Mouse (Mus musculus) small intestine, adult 2 months (tissue): ENCODE data around the gene Olfr328. TPM values are rescaled to one million over a fixed set of nuclear protein-coding genes. Genes with fewer than 3 reads are reported as not detected.
"Not testable (repeated sequence)": the region's sequence is repeated elsewhere in the genome, so short reads cannot be mapped to it uniquely, and the experiment has no call there.

Source experiments
- H3K27ac ChIP-seq: fragments of 200-500 bp; 2 replicates; pipeline ENCODE4 v1.5.1; 2012; ENCODE audit warnings: low read depth, low read length, control low read depth, inconsistent platforms; ENCODE audit not compliant: insufficient read depth
- H3K27me3 ChIP-seq: fragments of 200-500 bp; 2 replicates; pipeline ENCODE4 v1.6.1; 2012; ENCODE audit warnings: mild to moderate bottlenecking, moderate library complexity, low read length, inconsistent platforms; ENCODE audit not compliant: control insufficient read depth, insufficient read depth
- H3K36me3 ChIP-seq: fragments of 200-500 bp; 2 replicates; pipeline ENCODE4 v1.6.1; 2012; ENCODE audit warnings: mild to moderate bottlenecking, low read length, control low read depth, inconsistent platforms; ENCODE audit not compliant: control insufficient read depth, insufficient read depth
- H3K4me1 ChIP-seq: fragments of 200-500 bp; 2 replicates; pipeline ENCODE4 v1.6.1; 2012; ENCODE audit warnings: low read length, inconsistent platforms, mixed read lengths; ENCODE audit not compliant: control insufficient read depth, insufficient read depth, insufficient read length
- H3K4me3 ChIP-seq: fragments of 200-500 bp; 2 replicates; pipeline ENCODE4 v1.5.1; 2012; ENCODE audit warnings: low read depth, mild to moderate bottlenecking, control low read depth, inconsistent platforms, low read length, moderate library complexity
- CTCF ChIP-seq: fragments of 200-500 bp; IDR thresholded peaks from 2 replicates; pipeline ENCODE4 v1.5.1; 2012; ENCODE audit warnings: low read depth, mild to moderate bottlenecking, control low read depth, inconsistent platforms, low read length, moderate library complexity, mixed read lengths; ENCODE audit not compliant: insufficient replicate concordance, insufficient read length; ENCODE audit errors: extremely low read depth
- POLR2A ChIP-seq: fragments of 200-500 bp; IDR thresholded peaks from 2 replicates; pipeline ENCODE4 v1.6.1; 2012; ENCODE audit warnings: low read depth, mild to moderate bottlenecking, control low read depth, inconsistent platforms, low read length, moderate library complexity
- WGBS: fragments of 180-500 bp; shearing (Covaris S2); methylation state at CpG from one replicate; pipeline ENCODE4 v1.1.7; 2018; 5-methylcytosine and 5-hydroxymethylcytosine counted together
- polyA plus RNA-seq: library from polyadenylated mRNA; depleted of rRNA; stranded (reverse); fragments of >200 nt; gene quantifications from 2 replicates; pipeline ENCODE4 v1.2.3, GENCODE M21; 2012

The Olfr328 gene
- polyA plus RNA-seq, 1 experiment: not detected

GRCm38 (mm10) chr11:58588620-58589250 lies 33.3 kb upstream of the Olfr328 start:
- H3K4me3 ChIP-seq: no peak overlapping the region
- whole genome bisulfite sequencing: 71% methylated on average over 3 of the region's 3 CpGs
- H3K36me3 ChIP-seq: no peaks in the 10 kb centered on the region
- TF ChIP-seq POLR2A (no peak), CTCF (no peak)
- H3K27ac ChIP-seq: no peak overlapping the region
- peaks cover 2% of the 10 kb centered on the region; the same call in 1 of the 2 replicates for H3K4me1 ChIP-seq
- no peaks in the 10 kb centered on the region for H3K27me3 ChIP-seq

- Histone ChIP-seq H3K27ac (no peak overlapping the region), H3K4me1 (peaks cover 2% of the 10 kb centered on the region; the same call in 1 of the 2 replicates), H3K36me3 (no peaks in the 10 kb centered on the region), H3K27me3 (no peaks in the 10 kb centered on the region), H3K4me3 (no peak overlapping the region)
- 72% methylated on average over 7 of the region's 7 CpGs for WGBS
- peak; percentile 71; the same call in 1 of the 2 replicates for TF ChIP-seq CTCF
- no peak for TF ChIP-seq POLR2A
Measured at GRCm38 (mm10) chr11:58587898-58588348, 32.5 kb upstream of the Olfr328 start.

DNA sequence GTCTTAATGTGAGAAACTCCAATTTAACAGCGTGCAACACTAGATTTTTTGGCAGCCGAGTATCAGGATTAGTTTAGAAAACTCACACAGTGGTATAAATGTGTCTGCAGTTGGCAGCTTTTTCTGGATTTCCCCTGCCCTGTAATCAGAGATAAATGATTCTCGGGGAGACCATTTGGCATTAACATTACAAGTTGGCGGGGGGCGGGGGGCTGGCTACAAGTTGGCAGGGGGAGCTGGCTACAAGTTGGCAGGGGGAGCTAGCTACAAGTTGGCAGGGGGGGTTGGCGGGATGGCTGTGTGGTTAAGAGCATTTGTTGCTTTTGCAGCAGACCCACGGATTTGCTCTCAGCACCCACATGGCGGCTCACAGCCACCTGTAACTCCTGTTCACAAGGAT lies 23.2 kb upstream of the Olfr328 start:
- Histone ChIP-seq H3K4me3 (no peak overlapping the region), H3K27me3 (no peaks in the 10 kb centered on the region), H3K4me1 (peaks cover 3% of the 10 kb centered on the region; the same call in 1 of the 2 replicates), H3K27ac (no peak overlapping the region), H3K36me3 (no peaks in the 10 kb centered on the region)
- 81% methylated on average over 8 of the region's 8 CpGs for WGBS
- TF ChIP-seq POLR2A: no peak
- TF ChIP-seq CTCF: no peak

- no peak within 1 kb of the TSS for H3K27ac ChIP-seq
- H3K4me1 ChIP-seq: peaks cover 3% of the 10 kb centered on the region; the same call in 1 of the 2 replicates
- no peaks in the 10 kb centered on the region for H3K27me3 ChIP-seq
- no peak within 1 kb of the TSS for H3K4me3 ChIP-seq
- 35% methylated on average over 1 of the region's 1 CpGs for WGBS
- no peak for TF ChIP-seq POLR2A
- TF ChIP-seq CTCF: no peak
- H3K36me3 ChIP-seq: no peaks in the 10 kb centered on the region
Measured at GRCm38 (mm10) chr11:58577430-58577829, 22.0 kb upstream of the Olfr328 start, which contains the start of gene Olfr325. Gene Olfr325, plus strand, starts transcription at chr11:58577730.

DNA sequence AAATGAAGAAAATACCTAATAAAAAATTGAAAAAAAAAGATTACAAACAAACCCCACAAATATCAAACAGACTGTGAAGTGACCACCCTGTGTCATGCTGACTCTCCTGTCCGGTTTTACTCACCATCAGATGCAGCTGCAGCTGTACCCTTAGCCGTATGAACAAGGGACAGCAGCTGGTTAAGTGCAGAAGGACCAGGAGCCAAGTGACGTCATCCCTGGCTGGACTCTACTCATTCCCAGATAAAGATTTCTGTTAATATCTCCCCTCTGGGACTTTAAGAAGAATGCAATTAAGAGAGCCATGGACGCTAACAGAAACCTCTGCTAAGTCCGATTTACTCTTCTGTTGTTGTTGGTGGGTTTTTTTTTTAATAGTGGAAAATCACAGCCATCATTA lies 15.0 kb upstream of the Olfr328 start, which contains the start of gene Olfr224:
Gene Olfr224 (minus strand): TSS at position 149 of the 400 bp plus-strand sequence.
- 43% methylated on average over 5 of the region's 5 CpGs for WGBS
- TF ChIP-seq CTCF: no peak
- no peak for TF ChIP-seq POLR2A
- H3K4me1 ChIP-seq: no peaks in the 10 kb centered on the region

DNA sequence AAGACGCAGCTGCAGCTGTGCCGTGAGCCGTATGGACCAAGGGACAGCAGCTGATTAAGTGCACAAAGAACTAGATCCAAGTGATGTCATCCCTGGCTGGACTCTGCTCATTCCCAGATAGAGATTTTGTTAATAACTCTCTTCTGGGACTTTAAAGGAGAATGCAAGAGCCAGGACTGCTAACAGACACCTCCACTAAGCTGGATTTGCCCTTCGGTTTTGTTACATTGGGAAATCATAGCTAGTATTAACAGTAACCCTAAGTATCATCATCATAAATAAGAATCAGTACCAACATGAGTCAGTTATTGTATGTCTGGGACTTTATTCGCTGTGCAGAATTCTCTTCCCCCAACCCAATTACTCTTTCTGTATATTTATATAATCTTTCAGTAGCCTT lies 9.1 kb downstream of the Olfr328 start, which contains the start of gene Olfr329-ps:
Gene Olfr329-ps (minus strand): TSS at position 101 of the 400 bp plus-strand sequence.
- Histone ChIP-seq H3K27ac (no peak within 1 kb of the TSS), H3K4me3 (no peak within 1 kb of the TSS), H3K27me3 (no peaks in the 10 kb centered on the region; the same call in 1 of the 2 replicates), H3K4me1 (no peaks in the 10 kb centered on the region), H3K36me3 (no peaks in the 10 kb centered on the region)
- TF ChIP-seq CTCF: no peak
- 48% methylated on average over 5 of the region's 5 CpGs for WGBS

More for the DNA sequence above, 15.0 kb upstream of the Olfr328 start, which contains the start of gene Olfr224:
- Histone ChIP-seq H3K27me3 (no peaks in the 10 kb centered on the region), H3K4me3 (no peak within 1 kb of the TSS), H3K36me3 (no peaks in the 10 kb centered on the region), H3K27ac (no peak within 1 kb of the TSS)

DNA sequence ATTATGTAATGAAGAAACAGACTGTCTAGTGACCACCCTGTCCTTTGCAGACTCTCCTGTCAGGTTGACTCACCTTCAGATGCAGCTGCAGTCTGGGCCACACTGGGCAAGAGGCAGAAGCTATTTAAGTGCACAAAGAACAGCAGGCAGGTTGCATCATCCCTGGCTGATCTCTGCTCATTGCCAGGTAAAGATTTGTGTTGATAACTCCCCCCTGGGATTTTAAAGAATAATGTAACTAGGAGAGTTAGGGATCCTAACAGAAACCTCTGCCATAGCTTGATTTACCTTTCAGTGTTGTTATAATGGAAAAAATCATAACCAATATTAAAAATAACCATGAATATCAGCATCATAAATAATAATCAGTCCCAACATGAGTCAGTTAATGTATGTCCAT lies 20.7 kb downstream of the Olfr328 start, which contains the start of gene Olfr330:
Gene Olfr330 (minus strand): TSS at position 101 of the 400 bp plus-strand sequence.
- H3K27ac ChIP-seq, H3K27me3 ChIP-seq, H3K4me1 ChIP-seq, H3K36me3 ChIP-seq, H3K4me3 ChIP-seq: not testable (repeated sequence)

- not testable (repeated sequence) for H3K4me1 ChIP-seq, H3K36me3 ChIP-seq, H3K4me3 ChIP-seq, H3K27me3 ChIP-seq, H3K27ac ChIP-seq
- 93% methylated on average over 8 of the region's 9 CpGs for WGBS
Measured at GRCm38 (mm10) chr11:58519756-58520155, 35.7 kb downstream of the Olfr328 start.

DNA sequence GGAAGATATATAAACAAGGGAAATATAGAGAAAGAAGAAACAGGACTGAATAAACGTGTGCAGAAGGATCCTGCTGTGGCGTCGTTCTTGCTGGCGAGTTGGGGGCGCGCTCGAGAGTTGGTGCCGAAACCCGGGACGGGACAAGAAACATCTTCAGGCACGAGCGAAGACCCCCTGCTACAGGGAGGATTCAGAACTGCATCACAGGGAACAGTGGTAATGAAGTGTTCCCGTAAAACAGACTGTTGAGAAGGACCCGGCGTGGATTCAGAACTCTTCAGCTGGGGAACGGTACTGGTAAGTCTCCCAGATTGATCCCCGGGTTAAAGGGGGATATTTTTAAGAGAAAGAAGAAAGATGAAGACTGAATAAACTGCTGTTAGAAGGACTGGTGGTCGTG lies 36.5 kb downstream of the Olfr328 start:
- not testable (repeated sequence) for H3K27ac ChIP-seq, H3K36me3 ChIP-seq, H3K4me3 ChIP-seq, H3K4me1 ChIP-seq, H3K27me3 ChIP-seq
- WGBS: 94% methylated on average over 18 of the region's 18 CpGs

- H3K4me1 ChIP-seq, H3K27me3 ChIP-seq, H3K27ac ChIP-seq, H3K4me3 ChIP-seq, H3K36me3 ChIP-seq: not testable (repeated sequence)
- 83% methylated on average over 19 of the region's 19 CpGs for WGBS
Measured at GRCm38 (mm10) chr11:58509058-58509457, 46.4 kb downstream of the Olfr328 start.
